Mouse (Mus musculus): Measurements from ENCODE around the gene Rflna. TPM values are rescaled to one million over a fixed set of nuclear protein-coding genes. Genes with fewer than 3 reads are reported as not detected.

The Rflna gene
- polyA plus RNA-seq, 1 experiment from 2014 or later = 0.21 TPM

GRCm38 (mm10) chr5:125040128-125040584 is 37.1 kb downstream of the Rflna start:
- no peaks in the 10 kb centered on the region for H3K27me3 ChIP-seq (ENCODE audit: control insufficient read depth, insufficient read depth, low read depth, low read length)
- no peak overlapping the region for H3K4me2 ChIP-seq (ENCODE audit: low read depth, low read length)
- H3K4me3 ChIP-seq (ENCODE audit: low read depth, low read length) = no peak overlapping the region
- H3K36me3 ChIP-seq (ENCODE audit: control insufficient read depth, insufficient read depth) = 0 out of 2 replicates have a peak, but pooled peaks cover 2% of the 10 kb centered on the region
- no peak overlapping the region for H3K9ac ChIP-seq (ENCODE audit: low read depth, low read length)
- 68% methylated on average over 5 of the region's 5 CpGs for WGBS (ENCODE audit: insufficient replicate concordance)
- H3K4me1 ChIP-seq (ENCODE audit: control insufficient read depth, low read depth, low read length) = peaks cover 7% of the 10 kb centered on the region; the same call in 1 of the 2 replicates
- no peak overlapping the region for H3K27ac ChIP-seq (ENCODE audit: low read length)
- no peak for ATAC-seq (ENCODE audit: low read depth)
- no peaks in the 10 kb centered on the region for H3K9me3 ChIP-seq (replicated peaks; ENCODE audit: control insufficient read depth, low read length)

- WGBS (ENCODE audit: insufficient replicate concordance) = 74% methylated on average over 9 of the region's 9 CpGs
- no peak overlapping the region for H3K4me2 ChIP-seq (ENCODE audit: low read depth, low read length)
- no peaks in the 10 kb centered on the region for H3K27me3 ChIP-seq (ENCODE audit: control insufficient read depth, insufficient read depth, low read depth, low read length)
These were observed 38.6 kb downstream of the Rflna start for GRCm38 (mm10) chr5:125041578-125041977.

GRCm38 (mm10) chr5:125043448-125043847 is 40.4 kb downstream of the Rflna start:
- Histone ChIP-seq H3K27ac (ENCODE audit: low read length) (no peak overlapping the region), H3K27me3 (ENCODE audit: control insufficient read depth, insufficient read depth, low read depth, low read length) (no peaks in the 10 kb centered on the region), H3K9ac (ENCODE audit: low read depth, low read length) (no peak overlapping the region), H3K4me1 (ENCODE audit: control insufficient read depth, low read depth, low read length) (peaks cover 6% of the 10 kb centered on the region), H3K4me2 (ENCODE audit: low read depth, low read length) (no peak overlapping the region), H3K9me3 (replicated peaks; ENCODE audit: control insufficient read depth, low read length) (no peaks in the 10 kb centered on the region), H3K36me3 (ENCODE audit: control insufficient read depth, insufficient read depth) (peaks cover 8% of the 10 kb centered on the region; the same call in 1 of the 2 replicates), H3K4me3 (ENCODE audit: low read depth, low read length) (no peak overlapping the region)
- WGBS (ENCODE audit: insufficient replicate concordance) = 82% methylated on average over 6 of the region's 6 CpGs
- no peak for ATAC-seq (ENCODE audit: low read depth)

More at GRCm38 (mm10) chr5:125041578-125041977, 38.6 kb downstream of the Rflna start:
- H3K27ac ChIP-seq (ENCODE audit: low read length) = no peak overlapping the region
- H3K4me3 ChIP-seq (ENCODE audit: low read depth, low read length) = no peak overlapping the region
- no peak for ATAC-seq (ENCODE audit: low read depth)
- no peaks in the 10 kb centered on the region for H3K9me3 ChIP-seq (replicated peaks; ENCODE audit: control insufficient read depth, low read length)
- H3K4me1 ChIP-seq (ENCODE audit: control insufficient read depth, low read depth, low read length) = peaks cover 3% of the 10 kb centered on the region
- no peak overlapping the region for H3K9ac ChIP-seq (ENCODE audit: low read depth, low read length)
- 0 out of 2 replicates have a peak, but pooled peaks cover 2% of the 10 kb centered on the region for H3K36me3 ChIP-seq (ENCODE audit: control insufficient read depth, insufficient read depth)

DNA sequence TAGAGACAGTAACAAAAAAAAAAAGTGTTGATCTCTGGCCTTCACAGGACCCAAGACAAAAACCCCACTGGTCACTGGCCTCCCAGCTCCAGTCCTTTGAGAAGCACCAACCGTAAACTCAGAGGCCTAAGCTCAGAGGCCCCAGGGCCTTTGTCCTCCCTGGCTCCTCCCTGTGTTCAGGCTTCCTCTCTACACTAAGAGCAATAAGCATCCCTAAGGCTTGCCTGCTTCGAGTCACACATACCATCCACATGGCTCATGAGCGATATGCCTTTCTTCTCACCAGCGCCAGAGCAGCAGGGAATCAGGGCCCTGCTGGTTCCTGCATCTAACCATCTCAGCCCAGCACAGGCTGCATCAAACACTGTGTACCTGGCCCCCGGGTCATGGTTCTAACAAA is 42.2 kb downstream of the Rflna start:
- ATAC-seq (ENCODE audit: low read depth) = no peak
- Histone ChIP-seq H3K36me3 (ENCODE audit: control insufficient read depth, insufficient read depth) (peaks cover 8% of the 10 kb centered on the region; the same call in 1 of the 2 replicates), H3K4me2 (ENCODE audit: low read depth, low read length) (no peak overlapping the region), H3K4me1 (ENCODE audit: control insufficient read depth, low read depth, low read length) (peaks cover 23% of the 10 kb centered on the region), H3K27me3 (ENCODE audit: control insufficient read depth, insufficient read depth, low read depth, low read length) (no peaks in the 10 kb centered on the region), H3K9me3 (replicated peaks; ENCODE audit: control insufficient read depth, low read length) (no peaks in the 10 kb centered on the region), H3K9ac (ENCODE audit: low read depth, low read length) (no peak overlapping the region), H3K27ac (ENCODE audit: low read length) (no peak overlapping the region), H3K4me3 (ENCODE audit: low read depth, low read length) (no peak overlapping the region)
- 79% methylated on average over 5 of the region's 5 CpGs for WGBS (ENCODE audit: insufficient replicate concordance)

DNA sequence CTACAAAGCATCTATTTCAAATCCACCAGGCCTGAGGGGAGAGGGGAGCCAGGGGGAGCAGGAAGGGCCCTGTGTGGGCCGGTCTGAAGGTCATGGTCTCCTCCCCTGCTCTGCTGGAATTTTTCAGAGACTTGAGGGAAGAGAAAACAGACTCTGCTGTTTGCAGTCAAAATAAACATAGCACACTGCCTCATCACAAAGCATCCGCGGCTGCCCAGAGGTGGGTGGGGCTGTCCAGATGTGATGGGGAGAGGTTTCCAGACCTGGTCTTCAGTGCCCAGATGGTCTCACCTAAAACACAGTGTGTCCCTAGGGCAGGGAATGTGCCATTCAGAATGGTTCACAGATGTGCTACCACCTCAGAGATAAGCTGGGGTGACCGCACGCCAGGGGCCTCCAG is 43.4 kb downstream of the Rflna start:
- no peaks in the 10 kb centered on the region for H3K27me3 ChIP-seq (ENCODE audit: control insufficient read depth, insufficient read depth, low read depth, low read length)
- H3K4me2 ChIP-seq (ENCODE audit: low read depth, low read length) = no peak overlapping the region
- no peak for ATAC-seq (ENCODE audit: low read depth)
- no peak overlapping the region for H3K9ac ChIP-seq (ENCODE audit: low read depth, low read length)
- no peaks in the 10 kb centered on the region for H3K9me3 ChIP-seq (replicated peaks; ENCODE audit: control insufficient read depth, low read length)
- peaks cover 11% of the 10 kb centered on the region; the same call in 1 of the 2 replicates for H3K36me3 ChIP-seq (ENCODE audit: control insufficient read depth, insufficient read depth)
- no peak overlapping the region for H3K27ac ChIP-seq (ENCODE audit: low read length)
- peaks cover 34% of the 10 kb centered on the region for H3K4me1 ChIP-seq (ENCODE audit: control insufficient read depth, low read depth, low read length)
- no peak overlapping the region for H3K4me3 ChIP-seq (ENCODE audit: low read depth, low read length)
- 69% methylated on average over 5 of the region's 5 CpGs for WGBS (ENCODE audit: insufficient replicate concordance)

DNA sequence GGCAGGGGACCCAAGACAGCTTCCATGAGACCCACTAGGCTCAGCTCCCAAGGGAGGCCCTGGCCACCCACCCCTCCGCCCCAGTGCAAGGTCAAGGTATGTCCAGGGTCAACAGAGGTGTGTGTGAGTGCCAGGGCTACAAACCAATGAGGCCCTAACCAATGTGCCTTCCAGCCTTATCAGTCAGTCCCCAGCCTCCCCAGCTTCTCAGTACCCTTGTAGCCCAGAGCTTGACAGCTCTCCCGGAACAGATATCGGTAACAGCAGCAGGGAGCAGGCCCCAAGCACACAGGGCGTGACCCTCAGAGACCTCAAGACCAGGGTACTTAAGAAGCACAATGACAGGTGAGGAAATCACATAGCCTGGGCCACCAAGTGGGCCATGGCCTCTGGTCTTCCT is 46.5 kb downstream of the Rflna start:
- peaks cover 9% of the 10 kb centered on the region; the same call in 1 of the 2 replicates for H3K36me3 ChIP-seq (ENCODE audit: control insufficient read depth, insufficient read depth)
- 43% methylated on average over 4 of the region's 4 CpGs for WGBS (ENCODE audit: insufficient replicate concordance)
- H3K9ac ChIP-seq (ENCODE audit: low read depth, low read length) = peak overlapping the region; percentile 40
- no peaks in the 10 kb centered on the region for H3K27me3 ChIP-seq (ENCODE audit: control insufficient read depth, insufficient read depth, low read depth, low read length)
- peak overlapping the region; percentile 58 for H3K4me2 ChIP-seq (ENCODE audit: low read depth, low read length)
- peaks cover 64% of the 10 kb centered on the region for H3K4me1 ChIP-seq (ENCODE audit: control insufficient read depth, low read depth, low read length)
- no peaks in the 10 kb centered on the region for H3K9me3 ChIP-seq (replicated peaks; ENCODE audit: control insufficient read depth, low read length)
- 0 out of 2 replicates have a peak overlapping the region, but pooled peaks have one; percentile 21 for H3K4me3 ChIP-seq (ENCODE audit: low read depth, low read length)
- peak overlapping the region; percentile 88 for H3K27ac ChIP-seq (ENCODE audit: low read length)
- peak; percentile 90 for ATAC-seq (ENCODE audit: low read depth)

DNA sequence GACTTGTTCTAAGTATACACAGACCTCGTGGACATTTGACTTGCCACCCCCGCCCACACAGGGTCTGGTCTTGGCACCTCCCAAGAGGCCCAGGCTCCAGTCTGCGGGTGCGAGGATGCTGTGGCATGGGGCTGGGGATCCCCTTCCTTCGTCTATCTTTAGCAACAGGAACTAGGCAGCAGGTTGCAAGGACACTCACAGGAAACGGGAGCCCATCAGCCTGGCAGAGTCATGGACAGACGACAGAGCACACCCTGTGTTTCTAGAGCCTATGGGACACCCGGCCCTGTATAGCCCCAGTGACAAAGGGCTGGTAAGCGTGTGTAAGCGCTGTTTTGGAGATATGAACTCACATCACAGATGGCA is 49.2 kb downstream of the Rflna start:
- ATAC-seq (ENCODE audit: low read depth) = no peak
- no peak overlapping the region for H3K9ac ChIP-seq (ENCODE audit: low read depth, low read length)
- peaks cover 78% of the 10 kb centered on the region for H3K4me1 ChIP-seq (ENCODE audit: control insufficient read depth, low read depth, low read length)
- H3K36me3 ChIP-seq (ENCODE audit: control insufficient read depth, insufficient read depth) = peaks cover 9% of the 10 kb centered on the region; the same call in 1 of the 2 replicates
- H3K4me3 ChIP-seq (ENCODE audit: low read depth, low read length) = no peak overlapping the region
- H3K4me2 ChIP-seq (ENCODE audit: low read depth, low read length) = no peak overlapping the region
- peak overlapping the region; percentile 57 for H3K27ac ChIP-seq (ENCODE audit: low read length)
- peaks cover 4% of the 10 kb centered on the region; the same call in 1 of the 2 replicates for H3K27me3 ChIP-seq (ENCODE audit: control insufficient read depth, insufficient read depth, low read depth, low read length)
- 41% methylated on average over 10 of the region's 10 CpGs for WGBS (ENCODE audit: insufficient replicate concordance)
- H3K9me3 ChIP-seq (replicated peaks; ENCODE audit: control insufficient read depth, low read length) = no peaks in the 10 kb centered on the region

GRCm38 (mm10) chr5:125052603-125053488 is 49.8 kb downstream of the Rflna start:
- Histone ChIP-seq H3K9me3 (replicated peaks; ENCODE audit: control insufficient read depth, low read length) (no peaks in the 10 kb centered on the region), H3K4me2 (ENCODE audit: low read depth, low read length) (peak overlapping the region; percentile 47), H3K9ac (ENCODE audit: low read depth, low read length) (peak overlapping the region; percentile 17), H3K4me1 (ENCODE audit: control insufficient read depth, low read depth, low read length) (peaks cover 78% of the 10 kb centered on the region), H3K36me3 (ENCODE audit: control insufficient read depth, insufficient read depth) (peaks cover 6% of the 10 kb centered on the region; the same call in 1 of the 2 replicates), H3K4me3 (ENCODE audit: low read depth, low read length) (no peak overlapping the region), H3K27me3 (ENCODE audit: control insufficient read depth, insufficient read depth, low read depth, low read length) (peaks cover 10% of the 10 kb centered on the region), H3K27ac (ENCODE audit: low read length) (peak overlapping the region; percentile 57)
- 49% methylated on average over 23 of the region's 23 CpGs for WGBS (ENCODE audit: insufficient replicate concordance)
- ATAC-seq (ENCODE audit: low read depth) = peak; percentile 42

DNA sequence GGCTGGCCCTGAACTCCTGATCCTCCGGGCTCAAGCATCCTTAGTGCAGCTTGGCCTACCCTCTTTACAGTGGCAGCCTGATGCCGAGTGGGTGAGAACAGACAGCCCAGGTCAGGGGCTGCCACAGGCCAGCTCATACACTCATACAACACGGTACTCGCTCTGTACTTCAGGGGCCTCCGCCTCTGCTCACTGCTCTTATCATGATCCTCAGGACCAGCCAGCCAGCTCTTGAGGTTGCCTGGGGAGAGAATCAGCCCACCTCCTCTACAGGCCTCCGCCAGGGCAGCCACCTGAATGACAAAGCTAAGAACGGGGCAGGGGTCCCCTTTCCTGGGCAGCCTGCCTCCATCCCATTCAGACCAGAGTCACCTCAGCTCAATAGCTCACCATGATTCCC is 50.6 kb downstream of the Rflna start:
- peaks cover 83% of the 10 kb centered on the region for H3K4me1 ChIP-seq (ENCODE audit: control insufficient read depth, low read depth, low read length)
- peak; percentile 67 for ATAC-seq (ENCODE audit: low read depth)
- H3K4me3 ChIP-seq (ENCODE audit: low read depth, low read length) = no peak overlapping the region
- peaks cover 3% of the 10 kb centered on the region; the same call in 1 of the 2 replicates for H3K36me3 ChIP-seq (ENCODE audit: control insufficient read depth, insufficient read depth)
- WGBS (ENCODE audit: insufficient replicate concordance) = 32% methylated on average over 7 of the region's 7 CpGs
- H3K4me2 ChIP-seq (ENCODE audit: low read depth, low read length) = peak overlapping the region; percentile 47
- peak overlapping the region; percentile 17; the same call in 1 of the 2 replicates for H3K9ac ChIP-seq (ENCODE audit: low read depth, low read length)
- peaks cover 18% of the 10 kb centered on the region for H3K27me3 ChIP-seq (ENCODE audit: control insufficient read depth, insufficient read depth, low read depth, low read length)
- H3K9me3 ChIP-seq (replicated peaks; ENCODE audit: control insufficient read depth, low read length) = no peaks in the 10 kb centered on the region
- H3K27ac ChIP-seq (ENCODE audit: low read length) = peak overlapping the region; percentile 57
